Mouse (Mus musculus) lung, adult 18-20 months (tissue): ENCODE results near the gene Dok4.
"Not testable (repeated sequence)": the region's sequence is repeated elsewhere in the genome, so short reads cannot be mapped to it uniquely, and the experiment has no call there.

Experiments
- DNase-seq, 2 experiments: peaks; one replicate each; pipeline ENCODE4 v3.0.0; 2022; ENCODE audit warnings: mixed read lengths in 2 of 2

Dok4 gene

GRCm38 (mm10) chr8:94837662-94838574 lies 38.2 kb downstream of the Dok4 start, which contains the start of the genes Coq9 and Ciapin1:
Gene Coq9 (plus strand): TSS chr8:94838321.
Gene Ciapin1 (minus strand): TSS chr8:94838358.
- DNase-seq, result peak; percentile 95 to 97

DNA sequence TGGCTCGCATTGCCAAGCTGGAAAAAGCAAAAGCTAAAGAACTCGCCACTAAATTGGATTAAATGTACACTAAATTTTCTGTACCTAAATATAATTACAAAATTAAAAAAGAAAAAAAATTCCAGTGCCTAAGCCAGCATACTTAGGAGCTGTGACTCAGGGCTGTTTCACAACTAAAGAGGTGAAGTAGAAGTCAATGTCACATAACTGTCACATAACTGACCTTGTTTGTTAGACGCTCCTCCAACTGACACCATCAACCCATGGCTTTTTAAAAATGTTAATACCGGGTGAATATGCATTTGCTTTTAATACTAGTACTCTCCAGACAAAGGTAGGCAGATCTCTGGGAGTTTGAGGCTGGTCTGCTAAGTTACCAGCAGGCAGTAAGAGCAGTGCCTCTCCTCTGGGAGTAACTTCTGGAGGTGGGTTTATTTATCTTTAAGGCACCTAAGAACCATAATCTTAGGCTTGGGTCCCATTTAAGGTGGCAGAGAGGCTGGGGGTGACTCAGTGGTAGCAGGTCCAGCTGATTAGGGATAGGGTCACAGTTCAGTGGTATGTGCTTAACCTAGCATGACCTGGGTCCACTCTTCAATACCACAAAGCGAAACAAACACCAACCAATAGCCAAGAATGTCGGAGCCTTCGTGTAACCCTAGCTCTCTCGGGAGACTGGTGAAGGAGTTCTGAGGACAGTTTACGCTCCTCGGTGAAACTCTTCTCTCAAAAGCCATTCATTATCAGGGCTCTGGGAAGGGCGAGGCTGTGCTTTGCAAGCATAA lies 39.5 kb downstream of the Dok4 start:
- DNase-seq, result no peak

DNA sequence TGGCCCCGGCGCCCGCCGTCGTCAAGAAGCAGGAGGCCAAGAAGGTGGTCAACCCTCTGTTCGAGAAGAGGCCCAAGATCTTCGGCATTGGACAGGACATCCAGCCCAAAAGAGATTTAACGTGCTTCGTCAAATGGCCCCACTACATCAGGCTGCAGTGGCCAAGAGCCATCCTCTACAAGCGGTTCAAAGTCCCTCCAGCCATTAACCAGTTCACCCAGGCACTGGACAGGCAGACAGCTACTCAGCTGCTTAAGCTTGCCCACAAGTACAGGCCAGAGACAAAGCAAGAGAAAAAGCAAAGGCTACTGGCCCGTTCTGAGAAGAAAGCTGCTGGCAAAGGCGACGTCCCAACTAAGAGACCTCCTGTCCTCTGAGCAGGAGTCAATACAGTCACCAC lies 40.4 kb downstream of the Dok4 start:
- not testable (repeated sequence) for DNase-seq

- not testable (repeated sequence) for DNase-seq
Observed at GRCm38 (mm10) chr8:94833901-94834405, 42.2 kb downstream of the Dok4 start.

GRCm38 (mm10) chr8:94828284-94828683 lies 47.8 kb downstream of the Dok4 start:
- DNase-seq, result no peak

- DNase-seq, result no peak
Observed at GRCm38 (mm10) chr8:94826210-94826609, 49.9 kb downstream of the Dok4 start.

DNA sequence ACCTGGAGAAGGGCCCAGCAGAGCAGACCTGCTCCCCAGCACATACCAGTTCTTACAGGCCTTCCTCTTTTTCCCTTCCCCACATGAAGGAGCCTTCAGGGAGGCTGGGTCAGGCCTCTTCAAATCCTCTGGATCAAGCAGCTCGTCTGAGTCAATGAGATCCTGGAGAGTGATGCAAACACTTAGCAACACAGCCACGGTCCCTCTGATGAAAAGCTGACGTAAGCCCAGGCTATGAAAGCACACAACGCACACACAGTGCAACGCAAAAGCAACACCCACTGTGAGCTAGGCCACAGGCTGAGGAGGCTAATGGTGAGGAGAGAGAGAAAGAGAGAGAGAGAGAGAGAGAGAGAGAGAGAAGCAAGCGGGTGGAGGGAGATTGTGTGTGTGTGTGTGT lies 51.0 kb downstream of the Dok4 start:
- no peak for DNase-seq

- DNase-seq, result peak; percentile 62 to 70
Observed at GRCm38 (mm10) chr8:94822637-94823560, 53.2 kb downstream of the Dok4 start.

DNA sequence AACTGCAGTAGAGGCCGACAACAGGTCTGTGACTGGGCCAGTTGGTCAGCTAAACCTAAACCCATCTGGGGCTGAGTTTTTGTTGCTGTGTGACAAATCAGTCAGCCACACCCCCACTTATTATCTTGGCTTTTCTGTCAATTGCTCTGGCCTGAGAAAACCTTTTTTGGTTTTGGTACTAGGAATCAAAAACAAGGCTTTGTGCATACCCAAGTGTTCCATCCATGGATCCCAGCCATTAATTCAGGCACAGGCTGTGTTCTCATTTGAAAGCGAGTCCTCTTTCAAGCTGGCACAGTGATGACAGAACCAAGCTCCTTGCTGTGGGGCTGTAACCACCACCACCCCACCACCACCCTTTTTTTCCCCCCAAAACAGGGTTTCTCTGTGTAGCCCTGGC lies 54.7 kb downstream of the Dok4 start:
- no peak for DNase-seq

- DNase-seq, result no peak
Observed at GRCm38 (mm10) chr8:94820553-94820952, 55.6 kb downstream of the Dok4 start.

GRCm38 (mm10) chr8:94819671-94820179 lies 56.4 kb downstream of the Dok4 start:
- no peak for DNase-seq

DNA sequence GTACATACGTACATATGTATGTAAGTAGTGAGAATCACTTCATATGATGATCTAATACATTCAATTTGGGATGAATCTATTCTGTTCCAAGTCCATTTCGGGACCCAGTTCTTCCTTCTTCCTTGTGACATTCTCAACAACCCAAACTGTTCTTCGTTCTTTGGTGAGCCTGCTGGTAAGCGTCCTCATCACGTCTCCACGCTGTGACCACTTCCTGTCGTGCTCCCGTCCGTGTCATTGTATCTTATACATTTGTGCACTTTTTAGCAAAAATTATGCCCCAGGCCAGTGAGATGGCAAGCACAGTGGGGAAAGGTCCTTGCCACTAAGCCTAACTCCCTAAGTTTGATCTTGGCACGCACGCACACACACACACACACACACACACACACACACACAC lies 58.2 kb downstream of the Dok4 start:
- no peak for DNase-seq

DNA sequence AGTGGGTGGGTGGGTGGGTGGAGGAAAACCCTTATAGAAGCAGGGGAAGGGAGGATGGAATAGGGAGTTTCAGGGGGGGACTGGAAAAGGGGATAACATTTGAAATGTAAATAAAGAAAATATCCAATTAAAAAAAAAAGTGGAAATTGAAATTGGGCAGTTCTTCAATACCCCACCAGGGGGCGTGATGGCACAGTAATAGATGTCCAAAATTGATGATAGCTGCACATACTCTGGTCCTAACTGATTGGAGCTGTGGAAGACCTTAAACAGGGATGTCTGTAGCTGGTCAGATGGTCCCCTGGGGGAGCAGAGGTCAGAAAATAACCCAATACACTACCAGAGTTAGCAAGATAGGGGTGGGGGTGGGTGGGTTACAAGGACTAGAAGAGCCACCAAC lies 61.6 kb downstream of the Dok4 start:
- no peak for DNase-seq
